Comparison of ENCODE assay signal across 25 mouse cellular contexts in genomic region chr2:105611014-105611413, GRCm38 (mm10). TPM values are rescaled to one million over a fixed set of nuclear protein-coding genes. Genes with fewer than 3 reads are reported as not detected.
DNase-seq lines count a peak whose midpoint lies in the region; ATAC-seq lines count a peak whose summit lies in the region.
"Had no signal": no experiment of that assay in that cellular context is flagged by ENCODE, and none has a peak within 500 bp of the region (broad histone marks: within the 10 kb centered on the region; RNA-seq: fewer than 3 reads in every experiment).

No protein-coding gene starts in this region.

- H3K4me2 ChIP-seq in forebrain, embryonic 15.5 days (replicated peaks): no peak overlapping the region
- no peak overlapping the region for H3K4me2 ChIP-seq in midbrain, embryonic 12.5 days (replicated peaks)
- no peak overlapping the region for H3K4me2 ChIP-seq in midbrain, embryonic 14.5 days (ENCODE audit: low read length)
- H3K4me2 ChIP-seq in neural tube, embryonic 11.5 days (ENCODE audit: low read depth): no peak overlapping the region
- H3K4me2 ChIP-seq: embryonic facial prominence, embryonic 13.5 days; heart, embryonic 11.5 days; limb, embryonic 15.5 days; liver, embryonic 15.5 days had no signal

- intact Hi-C loops in heart, postnatal 10 days (cut with DNase I): no loop called here

- H3K9ac ChIP-seq in forebrain, embryonic 15.5 days (replicated peaks): no peak overlapping the region
- H3K9ac ChIP-seq in midbrain, embryonic 12.5 days (replicated peaks): no peak overlapping the region
- H3K9ac ChIP-seq in midbrain, embryonic 14.5 days (replicated peaks; ENCODE audit: low read length): no peak overlapping the region
- H3K9ac ChIP-seq in neural tube, embryonic 11.5 days (ENCODE audit: low read length): no peak overlapping the region
- H3K9ac ChIP-seq: embryonic facial prominence, embryonic 13.5 days; limb, embryonic 15.5 days; liver, embryonic 15.5 days had no signal

- H3K4me1 ChIP-seq in forebrain, embryonic 10.5 days: peaks cover 41% of the 10 kb centered on the region
- H3K4me1 ChIP-seq in forebrain, embryonic 15.5 days: peaks cover 30% of the 10 kb centered on the region
- H3K4me1 ChIP-seq in midbrain, embryonic 12.5 days: peaks cover 37% of the 10 kb centered on the region
- peaks cover 11% of the 10 kb centered on the region; the same call in 1 of the 2 replicates for H3K4me1 ChIP-seq in midbrain, embryonic 14.5 days (ENCODE audit: control insufficient read depth, insufficient read depth, low read length)
- H3K4me1 ChIP-seq in neural tube, embryonic 11.5 days (ENCODE audit: control insufficient read depth, insufficient read depth, low read length): peaks cover 16% of the 10 kb centered on the region
- H3K4me1 ChIP-seq: liver, embryonic 15.5 days had no signal

- peaks cover 81% of the 10 kb centered on the region for H3K27me3 ChIP-seq in forebrain, embryonic 10.5 days (ENCODE audit: poor library complexity, severe bottlenecking)
- H3K27me3 ChIP-seq in forebrain, embryonic 15.5 days: 0 out of 2 replicates have a peak, but pooled peaks cover 3% of the 10 kb centered on the region
- H3K27me3 ChIP-seq in midbrain, embryonic 12.5 days: peaks cover 90% of the 10 kb centered on the region
- peaks cover 39% of the 10 kb centered on the region for H3K27me3 ChIP-seq in midbrain, embryonic 14.5 days (ENCODE audit: control insufficient read depth, insufficient read depth, low read length)
- H3K27me3 ChIP-seq in neural tube, embryonic 11.5 days (ENCODE audit: control insufficient read depth, insufficient read depth, low read length): no peaks in the 10 kb centered on the region

- 34% methylated on average over 5 of the region's 5 CpGs for WGBS in forebrain, embryonic 10.5 days
- 37% methylated on average over 5 of the region's 5 CpGs for WGBS in forebrain, embryonic 15.5 days
- 27% methylated on average over 5 of the region's 5 CpGs for WGBS in midbrain, embryonic 12.5 days
- 31% methylated on average over 5 of the region's 5 CpGs for WGBS in midbrain, embryonic 14.5 days
- 13% methylated on average over 5 of the region's 5 CpGs for WGBS in neural tube, embryonic 11.5 days

- H3K27ac ChIP-seq in forebrain, embryonic 10.5 days: peak overlapping the region; percentile 86
- H3K27ac ChIP-seq in forebrain, embryonic 15.5 days (replicated peaks): no peak overlapping the region
- peak overlapping the region; percentile 70 for H3K27ac ChIP-seq in midbrain, embryonic 12.5 days (replicated peaks)
- no peak overlapping the region for H3K27ac ChIP-seq in midbrain, embryonic 14.5 days (replicated peaks; ENCODE audit: low read depth, low read length)
- H3K27ac ChIP-seq in neural tube, embryonic 11.5 days (ENCODE audit: low read depth, low read length): peak overlapping the region; percentile 85
- H3K27ac ChIP-seq: embryonic facial prominence, embryonic 13.5 days; layer of hippocampus, adult 2 months; limb, embryonic 15.5 days; liver, embryonic 15.5 days; macrophage had no signal

- no peak for ATAC-seq in forebrain, embryonic 15.5 days (replicated peaks)
- no peak for ATAC-seq in midbrain, embryonic 12.5 days (ENCODE audit: low FRiP score, low read depth)
- ATAC-seq in midbrain, embryonic 14.5 days (ENCODE audit: low FRiP score, low TSS enrichment): no peak
- peak; percentile 62 for ATAC-seq in neural tube, embryonic 11.5 days (ENCODE audit: insufficient read depth, low FRiP score, low TSS enrichment)
- ATAC-seq: forebrain, embryonic 16.5 days had no signal

- no peak for DNase-seq in forebrain, embryonic 10.5 days (ENCODE audit: extremely low spot score, low spot score)
- no peak for DNase-seq in midbrain, embryonic 14.5 days
- peak; percentile 51 for DNase-seq in neural tube, embryonic 11.5 days (ENCODE audit: low spot score)
- no peak for DNase-seq in gastrocnemius, adult 8-10 months (ENCODE audit: low spot score in 2 of 2)
- no peak for DNase-seq in heart, postnatal 10 days
- no peak for DNase-seq in right cerebral cortex, postnatal 36 days (ENCODE audit: low spot score in 2 of 2)
- DNase-seq: cerebellum, adult 2 months; heart, postnatal 14 days; kidney, adult 18-20 months; kidney, postnatal 14 days; layer of hippocampus, postnatal 36 days; right cerebral cortex, postnatal 25 days had no signal

- no peaks in the 10 kb centered on the region for H3K9me3 ChIP-seq in forebrain, embryonic 10.5 days
- no peaks in the 10 kb centered on the region for H3K9me3 ChIP-seq in forebrain, embryonic 15.5 days
- no peaks in the 10 kb centered on the region for H3K9me3 ChIP-seq in midbrain, embryonic 12.5 days
- no peaks in the 10 kb centered on the region for H3K9me3 ChIP-seq in midbrain, embryonic 14.5 days (ENCODE audit: control insufficient read depth, low read length)
- H3K9me3 ChIP-seq in neural tube, embryonic 11.5 days (ENCODE audit: control insufficient read depth, low read length): no peaks in the 10 kb centered on the region
- H3K9me3 ChIP-seq: embryonic facial prominence, embryonic 13.5 days; limb, embryonic 15.5 days; liver, embryonic 15.5 days had no signal

- no peak overlapping the region for H3K4me3 ChIP-seq in forebrain, embryonic 10.5 days
- H3K4me3 ChIP-seq in forebrain, embryonic 15.5 days: no peak overlapping the region
- H3K4me3 ChIP-seq in midbrain, embryonic 12.5 days: no peak overlapping the region
- no peak overlapping the region for H3K4me3 ChIP-seq in midbrain, embryonic 14.5 days (replicated peaks; ENCODE audit: low read depth, low read length)
- H3K4me3 ChIP-seq in neural tube, embryonic 11.5 days (ENCODE audit: low read depth, low read length): no peak overlapping the region
- H3K4me3 ChIP-seq: embryonic facial prominence, embryonic 13.5 days; layer of hippocampus, adult 2 months; limb, embryonic 15.5 days; liver, embryonic 15.5 days had no signal

- no peaks in the 10 kb centered on the region for H3K36me3 ChIP-seq in forebrain, embryonic 10.5 days (replicated peaks)
- no peaks in the 10 kb centered on the region for H3K36me3 ChIP-seq in forebrain, embryonic 15.5 days
- no peaks in the 10 kb centered on the region for H3K36me3 ChIP-seq in midbrain, embryonic 12.5 days
- H3K36me3 ChIP-seq in midbrain, embryonic 14.5 days (ENCODE audit: control insufficient read depth, insufficient read depth, low read length): no peaks in the 10 kb centered on the region
- no peaks in the 10 kb centered on the region for H3K36me3 ChIP-seq in neural tube, embryonic 11.5 days (ENCODE audit: control insufficient read depth, insufficient read depth, low read length)
- H3K36me3 ChIP-seq: embryonic facial prominence, embryonic 13.5 days; limb, embryonic 15.5 days; liver, embryonic 15.5 days had no signal

RNA-seq across cellular contexts. Expression of gene Pax6, which starts 57.7 kb away (rescaled TPM):
- 76.8 and 79.6 TPM in 2 replicates for polyA plus RNA-seq in forebrain, embryonic 10.5 days (2016; fragmentation: Nextera tagmentation; extraction: Ambion mirVana)
- 45.0 and 57.0 TPM in 2 replicates for polyA plus RNA-seq in forebrain, embryonic 15.5 days (2015; fragmentation: Nextera tagmentation; extraction: Ambion mirVana)
- 21.5 and 74.8 TPM in 2 replicates for polyA plus RNA-seq in midbrain, embryonic 12.5 days (2016; fragmentation: Nextera tagmentation; extraction: Ambion mirVana)
- polyA plus RNA-seq in midbrain, embryonic 14.5 days (2014; fragmentation: Nextera tagmentation; extraction: Ambion mirVana): 20.7 and 22.9 TPM in 2 replicates
- 28.2 and 30.7 TPM in 2 replicates for polyA plus RNA-seq in neural tube, embryonic 11.5 days (2014; fragmentation: Nextera tagmentation; extraction: Ambion mirVana)
- not detected for total RNA-seq in gastrocnemius, adult 8-10 months (2022)
- total RNA-seq in heart, postnatal 10 days (2021): not detected
- total RNA-seq: adrenal gland, adult 18-20 months; heart, postnatal 14 days; neutrophil, adult 5-6 weeks had no signal
- polyA plus RNA-seq: gonadal fat pad, adult 2 months; liver, embryonic 15.5 days; lung, embryonic 16.5 days; macrophage had no signal

Comparison
In these comparisons a context has a peak if more than half of its experiments do, and no peak if none do; other contexts are left out.
1. H3K27ac ChIP-seq: peak in forebrain, embryonic 10.5 days (single experiment), midbrain, embryonic 12.5 days (single experiment) and neural tube, embryonic 11.5 days (single experiment); none in forebrain, embryonic 15.5 days (single experiment) and midbrain, embryonic 14.5 days (single experiment).